Mouse (Mus musculus): ENCODE results near the gene Tmem150a. TPM values are rescaled to one million over a fixed set of nuclear protein-coding genes. Genes with fewer than 3 reads are reported as not detected.

Tmem150a gene
- 9.9 and 10.3 TPM in 2 replicates for polyA plus RNA-seq (2016; fragmentation: Nextera tagmentation; extraction: Ambion mirVana)

GRCm38 (mm10) chr6:72355066-72355911 is at the start of gene Tmem150a:
Gene Tmem150a (plus strand): TSS chr6:72355447.
- Histone ChIP-seq H3K36me3 (peaks cover 48% of the 10 kb centered on the region), H3K4me3 (peak within 1 kb of the TSS; percentile 70), H3K9me3 (replicated peaks) (no peaks in the 10 kb centered on the region), H3K27ac (peak within 1 kb of the TSS; percentile 82), H3K4me1 (peaks cover 44% of the 10 kb centered on the region), H3K27me3 (ENCODE audit: low read depth, poor library complexity, severe bottlenecking) (no peaks in the 10 kb centered on the region)
- under 1% methylated on average over 71 of the region's 71 CpGs for WGBS
- peak; percentile 87 for DNase-seq (ENCODE audit: low spot score)

DNA sequence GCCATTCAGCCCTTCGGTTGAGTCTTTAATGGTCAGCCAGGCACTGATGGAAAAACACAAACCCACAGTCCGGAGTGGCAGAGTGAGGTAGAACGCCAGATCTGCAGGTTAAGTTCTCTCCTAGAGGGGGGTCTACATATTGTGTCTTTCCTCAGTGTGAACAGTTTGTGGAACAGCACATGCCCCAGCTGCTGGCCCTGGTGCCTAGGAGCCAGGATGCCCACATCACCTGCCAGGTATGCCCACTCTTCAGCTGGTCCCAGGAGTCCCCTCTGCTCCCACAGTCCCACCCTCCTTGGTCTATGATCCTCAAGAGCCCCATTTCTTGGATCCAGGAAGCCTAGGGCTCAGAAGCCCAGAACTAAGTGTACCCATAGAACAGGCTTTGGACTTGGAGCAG is 43.0 kb upstream of the Tmem150a start:
- H3K27me3 ChIP-seq (ENCODE audit: low read depth, poor library complexity, severe bottlenecking): no peaks in the 10 kb centered on the region
- DNase-seq (ENCODE audit: low spot score): no peak
- WGBS: 88% methylated on average over 3 of the region's 3 CpGs
- 0 out of 2 replicates have a peak, but pooled peaks cover 2% of the 10 kb centered on the region for H3K4me1 ChIP-seq
- H3K9me3 ChIP-seq (replicated peaks): no peaks in the 10 kb centered on the region
- H3K4me3 ChIP-seq: no peak overlapping the region
- no peak overlapping the region for H3K27ac ChIP-seq
- H3K36me3 ChIP-seq: peaks cover 47% of the 10 kb centered on the region

GRCm38 (mm10) chr6:72313124-72313867 is 42.0 kb upstream of the Tmem150a start:
- no peak overlapping the region for H3K27ac ChIP-seq
- WGBS: 88% methylated on average over 11 of the region's 11 CpGs
- no peak overlapping the region for H3K4me3 ChIP-seq
- DNase-seq (ENCODE audit: low spot score): no peak
- H3K9me3 ChIP-seq (replicated peaks): no peaks in the 10 kb centered on the region
- peaks cover 58% of the 10 kb centered on the region for H3K36me3 ChIP-seq
- 0 out of 2 replicates have a peak, but pooled peaks cover 2% of the 10 kb centered on the region for H3K4me1 ChIP-seq
- no peaks in the 10 kb centered on the region for H3K27me3 ChIP-seq (ENCODE audit: low read depth, poor library complexity, severe bottlenecking)

DNA sequence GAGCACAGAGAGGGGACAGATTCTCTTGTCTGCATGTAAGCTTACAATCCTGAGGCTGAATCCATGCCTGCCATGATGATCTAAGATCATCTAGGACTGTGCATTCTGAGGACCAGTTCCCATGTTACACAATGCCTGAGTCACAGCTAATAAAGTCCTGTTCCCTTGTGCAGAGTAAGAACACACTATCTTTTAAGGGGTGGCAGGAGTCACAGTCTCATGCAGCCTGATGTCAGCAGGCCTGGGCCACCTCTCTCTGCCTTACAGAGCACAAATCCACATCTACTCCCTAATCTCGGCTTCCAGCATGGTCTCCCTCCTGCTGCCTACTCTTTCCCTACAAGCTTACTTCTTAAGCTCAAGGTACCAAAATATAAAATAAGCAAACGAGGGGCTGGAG is 39.9 kb upstream of the Tmem150a start:
- no peak overlapping the region for H3K27ac ChIP-seq
- WGBS: 88% methylated on average over 2 of the region's 2 CpGs
- H3K4me1 ChIP-seq: 0 out of 2 replicates have a peak, but pooled peaks cover 2% of the 10 kb centered on the region
- DNase-seq (ENCODE audit: low spot score): no peak
- H3K4me3 ChIP-seq: no peak overlapping the region
- H3K36me3 ChIP-seq: peaks cover 79% of the 10 kb centered on the region
- H3K9me3 ChIP-seq (replicated peaks): no peaks in the 10 kb centered on the region
- H3K27me3 ChIP-seq (ENCODE audit: low read depth, poor library complexity, severe bottlenecking): no peaks in the 10 kb centered on the region

GRCm38 (mm10) chr6:72316044-72316443 is 39.2 kb upstream of the Tmem150a start:
- Histone ChIP-seq H3K36me3 (peaks cover 86% of the 10 kb centered on the region), H3K27ac (no peak overlapping the region)

DNA sequence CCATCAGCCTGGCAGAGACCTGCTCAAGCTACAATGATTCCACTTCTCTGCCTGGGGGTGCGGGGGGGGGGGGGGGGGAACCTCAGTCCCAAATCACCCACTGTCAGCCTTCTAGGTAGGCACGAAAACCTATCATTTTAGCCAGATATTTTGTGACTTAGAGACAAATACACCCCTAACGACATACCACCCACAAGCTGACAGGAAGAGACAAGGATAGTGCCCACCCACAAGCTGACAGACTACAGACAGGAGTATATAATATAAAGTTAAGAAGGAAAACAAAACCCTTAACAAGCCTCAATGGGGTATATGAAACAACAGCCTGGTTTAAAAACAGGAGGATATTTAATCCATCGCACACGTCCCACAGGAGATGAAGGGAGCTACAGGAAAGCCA is 36.8 kb upstream of the Tmem150a start:
- H3K36me3 ChIP-seq: peaks cover 95% of the 10 kb centered on the region
- 86% methylated on average over 5 of the region's 5 CpGs for WGBS
- H3K4me1 ChIP-seq: 0 out of 2 replicates have a peak, but pooled peaks cover 2% of the 10 kb centered on the region
- H3K9me3 ChIP-seq (replicated peaks): no peaks in the 10 kb centered on the region
- no peak overlapping the region for H3K27ac ChIP-seq
- no peak for DNase-seq (ENCODE audit: low spot score)
- no peaks in the 10 kb centered on the region for H3K27me3 ChIP-seq (ENCODE audit: low read depth, poor library complexity, severe bottlenecking)
- no peak overlapping the region for H3K4me3 ChIP-seq

More at GRCm38 (mm10) chr6:72316044-72316443, 39.2 kb upstream of the Tmem150a start:
- H3K27me3 ChIP-seq (ENCODE audit: low read depth, poor library complexity, severe bottlenecking): no peaks in the 10 kb centered on the region
- 0 out of 2 replicates have a peak, but pooled peaks cover 2% of the 10 kb centered on the region for H3K4me1 ChIP-seq
- no peak overlapping the region for H3K4me3 ChIP-seq
- no peak for DNase-seq (ENCODE audit: low spot score)
- WGBS: 78% methylated on average over 1 of the region's 1 CpGs
- H3K9me3 ChIP-seq (replicated peaks): no peaks in the 10 kb centered on the region

DNA sequence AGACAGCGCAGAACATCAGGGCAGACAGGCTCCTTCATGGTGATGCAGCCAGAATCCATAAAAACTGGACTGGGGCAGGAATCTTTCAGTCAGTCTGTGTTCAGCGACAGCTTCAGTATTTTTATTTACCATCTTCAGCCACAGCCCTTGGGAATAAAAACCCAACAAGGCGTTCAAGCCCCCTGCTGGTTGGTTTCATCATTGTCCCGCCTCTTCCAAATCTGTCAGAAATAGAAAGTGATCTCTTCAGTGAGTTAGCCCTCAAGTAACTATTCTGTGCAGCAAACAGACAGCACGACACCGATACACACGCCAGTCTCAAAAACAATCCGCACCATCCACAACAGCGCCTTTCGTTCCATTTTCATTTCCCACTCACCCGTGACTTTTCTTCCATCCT is 36.2 kb upstream of the Tmem150a start:
- no peak for DNase-seq (ENCODE audit: low spot score)
- no peaks in the 10 kb centered on the region for H3K9me3 ChIP-seq (replicated peaks)
- no peak overlapping the region for H3K27ac ChIP-seq
- peaks cover 95% of the 10 kb centered on the region for H3K36me3 ChIP-seq
- H3K27me3 ChIP-seq (ENCODE audit: low read depth, poor library complexity, severe bottlenecking): no peaks in the 10 kb centered on the region
- no peak overlapping the region for H3K4me3 ChIP-seq
- 91% methylated on average over 11 of the region's 11 CpGs for WGBS
- no peaks in the 10 kb centered on the region for H3K4me1 ChIP-seq

GRCm38 (mm10) chr6:72322936-72323335 is 32.3 kb upstream of the Tmem150a start:
- Histone ChIP-seq H3K9me3 (replicated peaks) (no peaks in the 10 kb centered on the region), H3K36me3 (peaks cover 99% of the 10 kb centered on the region)

DNA sequence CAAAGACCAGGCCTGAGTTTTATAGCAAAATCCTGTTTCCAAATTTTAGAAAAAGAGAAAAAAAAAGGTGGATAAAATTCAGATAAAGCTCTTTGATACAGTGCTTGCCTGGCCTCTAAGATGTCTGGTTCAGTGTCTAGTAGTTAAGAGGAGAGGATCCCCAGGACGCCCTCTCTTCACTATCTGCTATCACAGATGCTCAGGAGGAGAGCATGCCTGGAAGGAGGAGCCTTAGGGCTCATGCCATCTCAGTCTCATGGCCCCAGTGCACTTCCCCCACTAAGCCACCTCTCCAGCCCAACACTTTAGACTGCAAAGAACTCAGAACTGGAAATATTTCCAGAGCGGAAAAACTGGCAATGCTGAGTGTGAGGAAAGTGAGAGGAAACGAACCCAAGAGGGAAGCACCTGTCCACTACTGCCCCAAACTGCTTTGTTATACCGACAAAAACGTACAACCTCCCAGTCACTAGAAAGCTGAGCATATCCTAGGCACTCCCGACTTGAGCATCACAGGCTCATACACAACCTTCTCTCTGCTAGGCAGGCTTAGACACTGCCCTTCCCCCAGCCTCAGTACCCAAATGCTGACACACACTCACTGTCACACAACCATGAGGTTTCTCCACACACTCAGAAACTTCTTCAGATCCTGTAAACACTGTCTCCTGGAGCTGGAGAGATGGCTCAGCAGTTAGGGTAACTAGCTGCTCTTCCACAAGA is 31.3 kb upstream of the Tmem150a start:
- H3K4me1 ChIP-seq: no peaks in the 10 kb centered on the region
- H3K27me3 ChIP-seq (ENCODE audit: low read depth, poor library complexity, severe bottlenecking): no peaks in the 10 kb centered on the region
- H3K4me3 ChIP-seq: no peak overlapping the region
- H3K9me3 ChIP-seq (replicated peaks): no peaks in the 10 kb centered on the region
- H3K36me3 ChIP-seq: peaks cover 99% of the 10 kb centered on the region
- no peak overlapping the region for H3K27ac ChIP-seq
- DNase-seq (ENCODE audit: low spot score): no peak
- whole genome bisulfite sequencing: 90% methylated on average over 6 of the region's 6 CpGs

More at GRCm38 (mm10) chr6:72322936-72323335, 32.3 kb upstream of the Tmem150a start:
- Histone ChIP-seq H3K27me3 (ENCODE audit: low read depth, poor library complexity, severe bottlenecking) (no peaks in the 10 kb centered on the region), H3K4me3 (no peak overlapping the region), H3K27ac (no peak overlapping the region), H3K4me1 (no peaks in the 10 kb centered on the region)
- 96% methylated on average over 3 of the region's 3 CpGs for WGBS
- DNase-seq (ENCODE audit: low spot score): no peak

GRCm38 (mm10) chr6:72326274-72326673 is 29.0 kb upstream of the Tmem150a start:
- no peak overlapping the region for H3K27ac ChIP-seq
- DNase-seq (ENCODE audit: low spot score): no peak
- no peaks in the 10 kb centered on the region for H3K9me3 ChIP-seq (replicated peaks)
- H3K36me3 ChIP-seq: peaks cover 99% of the 10 kb centered on the region
- no peak overlapping the region for H3K4me3 ChIP-seq
- 84% methylated on average over 6 of the region's 6 CpGs for WGBS
- H3K4me1 ChIP-seq: no peaks in the 10 kb centered on the region
- H3K27me3 ChIP-seq (ENCODE audit: low read depth, poor library complexity, severe bottlenecking): no peaks in the 10 kb centered on the region

- DNase-seq (ENCODE audit: low spot score): no peak
- no peaks in the 10 kb centered on the region for H3K4me1 ChIP-seq
- no peak overlapping the region for H3K4me3 ChIP-seq
- no peaks in the 10 kb centered on the region for H3K27me3 ChIP-seq (ENCODE audit: low read depth, poor library complexity, severe bottlenecking)
- H3K36me3 ChIP-seq: peaks cover 99% of the 10 kb centered on the region
- 92% methylated on average over 5 of the region's 5 CpGs for WGBS
- H3K9me3 ChIP-seq (replicated peaks): no peaks in the 10 kb centered on the region
- H3K27ac ChIP-seq: no peak overlapping the region
These were observed 26.2 kb upstream of the Tmem150a start for GRCm38 (mm10) chr6:72329019-72329418.

GRCm38 (mm10) chr6:72330133-72330532 is 25.1 kb upstream of the Tmem150a start:
- DNase-seq (ENCODE audit: low spot score): no peak
- H3K9me3 ChIP-seq (replicated peaks): no peaks in the 10 kb centered on the region
- no peak overlapping the region for H3K4me3 ChIP-seq
- no peaks in the 10 kb centered on the region for H3K4me1 ChIP-seq
- 85% methylated on average over 4 of the region's 4 CpGs for WGBS
- H3K27ac ChIP-seq: no peak overlapping the region
- peaks cover 99% of the 10 kb centered on the region for H3K36me3 ChIP-seq
- no peaks in the 10 kb centered on the region for H3K27me3 ChIP-seq (ENCODE audit: low read depth, poor library complexity, severe bottlenecking)

All from limb, embryonic 10.5 days (tissue).